Mouse (Mus musculus): ENCODE measurements at regions not wholly inside any gene's neighbourhood (a gene's known extent, or its start where the extent isn't known, plus 50 kb on each side); places are given as distances from the start of the nearest gene placed in this dataset.

- Histone ChIP-seq H3K36me3 (ENCODE audit: control insufficient read depth, insufficient read depth, low read length, poor library complexity, severe bottlenecking) (no peaks in the 10 kb centered on the region), H3K9me3 (ENCODE audit: control insufficient read depth, insufficient read depth, low read depth, low read length) (no peaks in the 10 kb centered on the region), H3K4me1 (ENCODE audit: control insufficient read depth in 2 of 2, insufficient read depth in 2 of 2, low read length in 2 of 2, poor library complexity in 1 of 2) (no peaks in the 10 kb centered on the region), H3K4me3 (ENCODE audit: insufficient read depth in 1 of 2, low read depth in 1 of 2, low read length in 2 of 2, poor library complexity in 1 of 2, severe bottlenecking in 1 of 2) (no peak overlapping the region), H3K9ac (ENCODE audit: insufficient read depth, low read depth, low read length, poor library complexity, severe bottlenecking) (no peak overlapping the region), H3K27ac (ENCODE audit: insufficient read depth, low read depth, low read length, poor library complexity, severe bottlenecking) (no peak overlapping the region)
- in situ Hi-C loops (cut with MboI; ENCODE audit: low sequenced_read_pairs in 2 of 2, unreplicated experiment in 2 of 2) = no loop called here
- no peak for TF ChIP-seq HCFC1 (IDR thresholded peaks at IDR 0.05; ENCODE audit: borderline replicate concordance, insufficient read depth, low read length)
- no peak for TF ChIP-seq ZNF384 (IDR thresholded peaks at IDR 0.05; ENCODE audit: low read depth, low read length)
- TF ChIP-seq CHD2 (IDR thresholded peaks at IDR 0.05; ENCODE audit: low read depth, low read length) = no peak
- TF ChIP-seq ZC3H11A (IDR thresholded peaks at IDR 0.05; ENCODE audit: borderline replicate concordance, low read depth, low read length) = no peak
- TF ChIP-seq MAFK (IDR thresholded peaks at IDR 0.05; ENCODE audit: insufficient read depth, low read depth, low read length) = no peak
- no peak for DNase-seq (ENCODE audit: low read depth, low spot score)
Observed at GRCm38 (mm10) chr1:96397982-96398381, 474.0 kb downstream of the Slco4c1 start.

DNA sequence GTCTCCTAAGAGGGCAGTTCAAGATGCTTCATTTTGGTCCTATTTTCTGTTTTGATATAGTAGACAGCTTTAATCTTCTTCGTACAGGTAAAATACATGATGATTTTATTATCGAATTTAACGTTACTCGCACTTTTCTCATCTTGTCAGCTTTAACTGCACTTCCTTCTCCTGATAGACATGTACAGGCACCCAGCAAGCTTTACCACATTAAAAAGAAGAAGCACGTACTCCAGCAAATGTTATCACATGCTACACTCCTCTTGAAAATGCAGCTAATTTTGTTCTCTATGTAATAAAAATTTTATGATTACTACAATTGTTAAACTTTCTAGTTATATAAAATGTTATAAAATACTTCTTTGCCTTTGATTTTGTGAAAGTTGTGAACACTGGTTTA, 483.6 kb downstream of the Slco4c1 start:
- in situ Hi-C loops (cut with MboI; ENCODE audit: low sequenced_read_pairs in 2 of 2, unreplicated experiment in 2 of 2) = no loop called here
- H3K36me3 ChIP-seq (ENCODE audit: control insufficient read depth, insufficient read depth, low read length, poor library complexity, severe bottlenecking) = no peaks in the 10 kb centered on the region
- H3K27ac ChIP-seq (ENCODE audit: insufficient read depth, low read depth, low read length, poor library complexity, severe bottlenecking) = no peak overlapping the region
- TF ChIP-seq ZNF384 (IDR thresholded peaks at IDR 0.05; ENCODE audit: low read depth, low read length) (no peak), HCFC1 (IDR thresholded peaks at IDR 0.05; ENCODE audit: borderline replicate concordance, insufficient read depth, low read length) (no peak)
- no peak overlapping the region for H3K4me3 ChIP-seq (ENCODE audit: insufficient read depth in 1 of 2, low read depth in 1 of 2, low read length in 2 of 2, poor library complexity in 1 of 2, severe bottlenecking in 1 of 2)
- H3K9me3 ChIP-seq (ENCODE audit: control insufficient read depth, insufficient read depth, low read depth, low read length) = no peaks in the 10 kb centered on the region
- no peaks in the 10 kb centered on the region for H3K4me1 ChIP-seq (ENCODE audit: control insufficient read depth in 2 of 2, insufficient read depth in 2 of 2, low read length in 2 of 2, poor library complexity in 1 of 2)
- DNase-seq (ENCODE audit: low read depth, low spot score) = no peak
- no peak overlapping the region for H3K9ac ChIP-seq (ENCODE audit: insufficient read depth, low read depth, low read length, poor library complexity, severe bottlenecking)

GRCm38 (mm10) chr1:96385916-96386315, 486.1 kb downstream of the Slco4c1 start:
- H3K9ac ChIP-seq (ENCODE audit: insufficient read depth, low read depth, low read length, poor library complexity, severe bottlenecking) = no peak overlapping the region
- TF ChIP-seq HCFC1 (IDR thresholded peaks at IDR 0.05; ENCODE audit: borderline replicate concordance, insufficient read depth, low read length) (no peak), CHD2 (IDR thresholded peaks at IDR 0.05; ENCODE audit: low read depth, low read length) (no peak), MAFK (IDR thresholded peaks at IDR 0.05; ENCODE audit: insufficient read depth, low read depth, low read length) (no peak), ZNF384 (IDR thresholded peaks at IDR 0.05; ENCODE audit: low read depth, low read length) (no peak), ZC3H11A (IDR thresholded peaks at IDR 0.05; ENCODE audit: borderline replicate concordance, low read depth, low read length) (no peak)
- no peaks in the 10 kb centered on the region for H3K4me1 ChIP-seq (ENCODE audit: control insufficient read depth in 2 of 2, insufficient read depth in 2 of 2, low read length in 2 of 2, poor library complexity in 1 of 2)
- in situ Hi-C loops (cut with MboI; ENCODE audit: low sequenced_read_pairs in 2 of 2, unreplicated experiment in 2 of 2) = no loop called here
- no peak overlapping the region for H3K27ac ChIP-seq (ENCODE audit: insufficient read depth, low read depth, low read length, poor library complexity, severe bottlenecking)
- H3K9me3 ChIP-seq (ENCODE audit: control insufficient read depth, insufficient read depth, low read depth, low read length) = no peaks in the 10 kb centered on the region
- H3K4me3 ChIP-seq (ENCODE audit: insufficient read depth in 1 of 2, low read depth in 1 of 2, low read length in 2 of 2, poor library complexity in 1 of 2, severe bottlenecking in 1 of 2) = no peak overlapping the region
- no peaks in the 10 kb centered on the region for H3K36me3 ChIP-seq (ENCODE audit: control insufficient read depth, insufficient read depth, low read length, poor library complexity, severe bottlenecking)
- DNase-seq (ENCODE audit: low read depth, low spot score) = no peak

DNA sequence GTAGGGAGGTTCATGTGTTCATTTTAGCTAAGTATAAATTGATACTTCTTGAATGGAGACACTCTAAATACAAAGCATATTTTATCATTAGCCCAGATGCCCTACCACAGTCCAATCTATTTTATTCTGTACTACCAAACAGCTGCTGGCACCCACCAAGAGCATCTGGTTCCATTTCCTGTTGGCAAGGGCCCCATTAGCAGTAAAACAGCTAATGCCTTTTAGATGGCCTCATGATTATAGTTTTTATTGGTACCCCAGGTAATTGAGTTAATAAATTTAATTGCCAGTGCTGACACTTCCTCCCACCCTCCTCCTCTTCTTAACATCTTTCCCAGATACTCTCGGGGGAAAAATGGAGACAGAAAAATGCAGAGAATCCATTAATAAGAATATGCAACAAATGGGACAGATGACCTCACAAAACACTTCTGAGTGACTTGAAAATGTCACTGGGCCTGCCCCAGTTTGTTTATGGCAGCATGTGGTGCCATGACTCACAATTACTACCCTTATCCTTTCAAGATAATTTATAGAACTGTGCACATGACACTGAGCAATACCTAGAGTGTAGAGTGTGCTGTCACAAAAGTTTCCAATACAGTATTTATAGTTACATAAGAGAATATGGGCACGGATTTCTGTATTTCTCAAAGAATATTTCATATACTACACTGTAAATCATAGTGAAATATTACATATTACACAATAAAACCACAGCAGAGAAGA, 509.1 kb downstream of the Slco4c1 start:
- no peaks in the 10 kb centered on the region for H3K36me3 ChIP-seq (ENCODE audit: control insufficient read depth, insufficient read depth, low read length, poor library complexity, severe bottlenecking)
- H3K9me3 ChIP-seq (ENCODE audit: control insufficient read depth, insufficient read depth, low read depth, low read length) = no peaks in the 10 kb centered on the region
- H3K9ac ChIP-seq (ENCODE audit: insufficient read depth, low read depth, low read length, poor library complexity, severe bottlenecking) = no peak overlapping the region
- in situ Hi-C loops (cut with MboI; ENCODE audit: low sequenced_read_pairs in 2 of 2, unreplicated experiment in 2 of 2) = no loop called here
- no peaks in the 10 kb centered on the region for H3K4me1 ChIP-seq (ENCODE audit: control insufficient read depth in 2 of 2, insufficient read depth in 2 of 2, low read length in 2 of 2, poor library complexity in 1 of 2)
- no peak for DNase-seq (ENCODE audit: low read depth, low spot score)
- no peak overlapping the region for H3K4me3 ChIP-seq (ENCODE audit: insufficient read depth in 1 of 2, low read depth in 1 of 2, low read length in 2 of 2, poor library complexity in 1 of 2, severe bottlenecking in 1 of 2)
- H3K27ac ChIP-seq (ENCODE audit: insufficient read depth, low read depth, low read length, poor library complexity, severe bottlenecking) = no peak overlapping the region
- no peak for TF ChIP-seq MAFK (IDR thresholded peaks at IDR 0.05; ENCODE audit: insufficient read depth, low read depth, low read length)
- no peak for TF ChIP-seq ZNF384 (IDR thresholded peaks at IDR 0.05; ENCODE audit: low read depth, low read length)
- TF ChIP-seq ZC3H11A (IDR thresholded peaks at IDR 0.05; ENCODE audit: borderline replicate concordance, low read depth, low read length) = no peak
- no peak for TF ChIP-seq HCFC1 (IDR thresholded peaks at IDR 0.05; ENCODE audit: borderline replicate concordance, insufficient read depth, low read length)
- TF ChIP-seq CHD2 (IDR thresholded peaks at IDR 0.05; ENCODE audit: low read depth, low read length) = no peak

DNA sequence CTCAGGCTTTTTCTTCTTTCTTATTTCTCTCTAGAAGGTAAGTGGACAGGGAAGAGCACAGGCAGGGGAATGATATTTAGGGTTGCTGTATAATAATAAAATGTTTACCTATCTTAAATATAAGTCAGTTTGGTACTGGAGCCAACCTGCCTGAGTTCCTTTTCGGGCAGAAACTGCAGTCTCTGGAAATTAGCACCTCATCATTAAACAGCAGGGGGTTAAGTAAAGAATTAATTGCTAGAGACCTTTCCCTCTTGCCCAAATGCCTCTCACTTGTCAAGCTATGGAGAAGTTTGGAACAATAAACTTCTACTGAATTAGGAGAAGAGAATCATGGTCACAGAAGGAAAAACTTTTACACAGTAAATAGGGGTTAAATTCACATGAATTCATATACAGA, 524.7 kb downstream of the Slco4c1 start:
- Histone ChIP-seq H3K4me3 (ENCODE audit: insufficient read depth in 1 of 2, low read depth in 1 of 2, low read length in 2 of 2, poor library complexity in 1 of 2, severe bottlenecking in 1 of 2) (no peak overlapping the region), H3K4me1 (ENCODE audit: control insufficient read depth in 2 of 2, insufficient read depth in 2 of 2, low read length in 2 of 2, poor library complexity in 1 of 2) (no peaks in the 10 kb centered on the region), H3K27ac (ENCODE audit: insufficient read depth, low read depth, low read length, poor library complexity, severe bottlenecking) (no peak overlapping the region), H3K9ac (ENCODE audit: insufficient read depth, low read depth, low read length, poor library complexity, severe bottlenecking) (no peak overlapping the region), H3K9me3 (ENCODE audit: control insufficient read depth, insufficient read depth, low read depth, low read length) (no peaks in the 10 kb centered on the region), H3K36me3 (ENCODE audit: control insufficient read depth, insufficient read depth, low read length, poor library complexity, severe bottlenecking) (no peaks in the 10 kb centered on the region)
- no peak for DNase-seq (ENCODE audit: low read depth, low spot score)
- no peak for TF ChIP-seq MAFK (IDR thresholded peaks at IDR 0.05; ENCODE audit: insufficient read depth, low read depth, low read length)
- no peak for TF ChIP-seq ZC3H11A (IDR thresholded peaks at IDR 0.05; ENCODE audit: borderline replicate concordance, low read depth, low read length)
- no peak for TF ChIP-seq ZNF384 (IDR thresholded peaks at IDR 0.05; ENCODE audit: low read depth, low read length)
- TF ChIP-seq CHD2 (IDR thresholded peaks at IDR 0.05; ENCODE audit: low read depth, low read length) = no peak
- no peak for TF ChIP-seq HCFC1 (IDR thresholded peaks at IDR 0.05; ENCODE audit: borderline replicate concordance, insufficient read depth, low read length)
- in situ Hi-C loops (cut with MboI; ENCODE audit: low sequenced_read_pairs in 2 of 2, unreplicated experiment in 2 of 2) = no loop called here

Data from ES-E14 (cell line).